Mouse (Mus musculus): ENCODE measurements around the gene Enpp6.

GRCm38 (mm10) chr8:46988366-46988765 is 1.7 kb downstream of the Enpp6 start:
- TF ChIP-seq CTCF (IDR thresholded peaks at IDR 0.05; ENCODE audit: low read depth) (no peak), EP300 (IDR thresholded peaks at IDR 0.05; ENCODE audit: low read depth) (no peak)

Measured in heart, postnatal 0 days (tissue).